Mouse (Mus musculus): Measurements from ENCODE around the gene Cav3.

GRCm38 (mm10) chr6:112489181-112489909 lies 30.0 kb downstream of the Cav3 start:
- TF ChIP-seq CTCF (IDR thresholded peaks at IDR 0.05; ENCODE audit: borderline replicate concordance, extremely low read depth, insufficient read depth, insufficient read length) (peak; percentile 15; the same call in 1 of the 2 replicates), POLR2A (IDR thresholded peaks at IDR 0.05; ENCODE audit: borderline replicate concordance, extremely low read depth, insufficient read depth, insufficient read length, poor library complexity, severe bottlenecking) (no peak)
